Mouse (Mus musculus) frontal cortex, postnatal 14 days (tissue): ENCODE results near the gene Tsr2.

ENCODE experiments used
- DNase-seq, 2 experiments: peaks; one replicate each; pipeline ENCODE4 v3.0.0; 2022; ENCODE audit warnings: low spot score in 2 of 2

Gene Tsr2

DNA sequence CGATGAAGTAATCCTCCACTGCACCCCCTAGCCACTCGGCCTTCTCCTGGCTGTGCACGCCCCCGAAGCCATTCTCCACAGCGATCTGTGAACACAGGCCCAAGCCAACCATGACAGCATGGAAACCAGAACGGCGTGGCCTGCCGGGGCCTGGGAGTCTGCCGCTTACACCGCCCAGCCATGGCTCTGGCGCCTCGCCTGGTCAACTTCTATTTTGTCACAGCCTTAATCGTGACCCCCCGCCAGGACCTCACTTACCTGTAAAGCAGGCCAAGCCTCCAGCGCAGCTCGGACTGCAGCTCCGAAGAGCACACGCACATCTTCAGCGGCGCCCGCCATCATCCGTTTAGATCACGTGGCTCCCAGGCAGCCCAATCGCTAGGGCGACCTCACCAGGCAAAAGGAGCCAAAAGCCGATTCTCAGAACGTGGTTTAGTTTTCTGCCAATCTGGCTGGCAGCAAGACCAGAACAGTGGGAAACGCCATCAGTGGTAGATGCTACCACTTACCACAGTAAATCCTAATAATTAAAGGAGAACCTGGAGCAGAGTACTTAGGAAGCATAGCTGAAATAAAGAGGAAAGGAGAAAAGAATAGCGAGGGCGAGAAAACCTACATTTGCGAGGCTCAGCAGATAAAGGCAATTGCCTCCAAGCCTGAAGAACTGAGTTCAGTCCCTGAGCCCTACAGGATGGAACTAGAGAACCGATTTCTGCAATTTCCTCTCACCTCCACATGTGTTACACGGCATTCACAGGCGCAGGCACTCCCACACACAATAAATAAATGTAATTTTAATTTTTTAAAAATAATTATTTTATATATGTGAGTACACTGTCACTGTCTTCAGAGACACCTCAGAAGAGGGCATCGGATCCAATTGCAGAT lies at the start of gene Tsr2:
Gene Tsr2 (minus strand): TSS at position 373 of the 888 bp plus-strand sequence.
- peak; percentile 49 to 60 for DNase-seq

DNA sequence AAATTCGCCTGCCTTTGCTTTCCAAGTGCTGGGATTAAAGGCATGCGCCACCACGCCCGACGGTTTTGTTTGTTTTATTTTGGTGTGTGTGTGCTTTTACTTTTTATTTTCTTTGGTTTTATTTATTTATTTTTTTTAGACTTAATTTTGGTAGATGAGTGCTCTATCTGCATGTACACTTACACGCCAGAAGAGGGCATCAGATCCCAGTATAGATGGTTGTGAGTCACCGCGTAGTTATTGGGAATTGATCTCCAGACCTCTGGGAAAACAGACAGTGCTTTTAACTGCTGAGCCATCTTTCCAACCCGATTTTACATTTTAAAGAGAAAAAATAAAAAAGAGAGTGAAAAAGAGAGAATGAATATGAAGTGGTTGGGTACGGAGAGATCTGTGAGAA lies 36.4 kb upstream of the Tsr2 start:
- no peak for DNase-seq

DNA sequence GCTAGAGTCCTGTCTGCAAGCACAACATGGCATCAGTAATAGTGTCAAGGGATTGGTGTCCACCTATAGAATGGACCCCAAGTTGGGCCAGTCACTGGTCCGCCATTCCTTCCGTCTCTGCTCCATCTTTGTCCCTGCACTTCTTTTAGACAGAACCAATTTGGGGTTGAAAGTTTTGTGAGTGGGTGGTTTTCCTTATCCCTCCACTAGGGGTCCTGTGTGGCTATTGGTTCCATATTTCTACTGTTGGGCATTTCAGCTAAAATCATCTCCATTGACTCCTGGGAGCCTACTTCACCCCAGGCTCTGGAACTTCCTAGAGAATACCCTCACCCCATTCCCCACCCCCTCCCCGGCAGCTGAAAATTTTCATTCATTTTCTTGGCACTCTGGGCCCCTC lies 34.1 kb upstream of the Tsr2 start:
- no peak for DNase-seq

DNA sequence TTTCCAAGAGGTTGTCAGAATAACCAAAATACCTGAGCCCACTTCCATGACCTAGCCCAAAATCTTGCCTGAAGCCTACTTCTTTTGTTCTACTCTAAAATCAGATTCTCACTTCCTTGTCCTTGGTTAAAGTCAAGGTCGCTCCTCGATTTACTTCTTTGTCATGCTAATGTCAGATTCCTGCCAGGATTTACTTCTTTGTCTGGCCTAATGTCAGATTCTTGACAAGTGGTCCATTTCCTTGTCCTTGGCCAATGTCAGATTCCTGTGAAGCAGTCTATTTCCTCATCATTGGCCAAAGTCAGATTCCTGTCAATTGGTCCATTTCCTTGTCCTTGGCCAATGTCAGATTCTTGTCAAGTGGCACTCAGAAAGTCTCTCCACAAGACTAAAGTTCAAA lies 27.6 kb upstream of the Tsr2 start:
- DNase-seq: no peak

DNA sequence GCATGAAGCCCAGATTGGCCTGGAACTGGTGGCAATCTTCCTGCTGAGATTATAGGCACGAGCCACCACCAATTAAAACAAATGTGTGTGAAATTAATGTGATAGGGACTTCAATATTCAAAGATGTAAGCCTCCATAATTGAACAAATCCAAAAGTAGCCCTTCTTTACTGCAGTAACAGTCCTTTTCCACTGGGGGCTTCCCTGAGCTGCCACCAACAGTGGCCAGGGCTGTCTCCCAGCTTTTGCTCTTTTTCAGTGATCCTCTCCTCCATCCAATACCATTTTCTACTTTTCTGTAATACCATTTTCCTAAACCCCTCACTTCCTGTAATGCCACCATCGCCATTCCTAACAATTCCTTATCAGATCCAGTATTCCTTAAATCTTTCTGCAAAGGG lies 21.1 kb upstream of the Tsr2 start:
- DNase-seq: no peak

DNA sequence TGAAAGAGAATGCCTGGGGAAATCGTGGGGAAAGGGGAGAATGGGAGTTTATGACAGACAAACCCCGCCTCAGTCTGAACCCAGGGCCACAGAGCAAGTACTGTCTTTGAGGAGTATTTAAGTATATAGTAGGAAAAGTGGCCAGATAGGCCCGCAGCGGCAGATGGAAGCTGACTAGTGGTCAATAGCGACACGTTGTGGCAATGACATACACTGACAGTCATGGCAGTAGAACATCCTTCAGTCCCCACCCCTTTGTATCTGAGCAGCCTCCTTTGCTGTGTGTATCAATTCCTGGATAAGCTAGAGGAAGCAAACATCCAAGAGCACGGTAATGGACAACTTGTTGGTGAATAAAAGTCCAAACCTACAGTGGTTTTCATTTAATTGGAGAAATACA lies 20.5 kb upstream of the Tsr2 start:
- DNase-seq: peak in 1 of 2 experiments; percentile 7

DNA sequence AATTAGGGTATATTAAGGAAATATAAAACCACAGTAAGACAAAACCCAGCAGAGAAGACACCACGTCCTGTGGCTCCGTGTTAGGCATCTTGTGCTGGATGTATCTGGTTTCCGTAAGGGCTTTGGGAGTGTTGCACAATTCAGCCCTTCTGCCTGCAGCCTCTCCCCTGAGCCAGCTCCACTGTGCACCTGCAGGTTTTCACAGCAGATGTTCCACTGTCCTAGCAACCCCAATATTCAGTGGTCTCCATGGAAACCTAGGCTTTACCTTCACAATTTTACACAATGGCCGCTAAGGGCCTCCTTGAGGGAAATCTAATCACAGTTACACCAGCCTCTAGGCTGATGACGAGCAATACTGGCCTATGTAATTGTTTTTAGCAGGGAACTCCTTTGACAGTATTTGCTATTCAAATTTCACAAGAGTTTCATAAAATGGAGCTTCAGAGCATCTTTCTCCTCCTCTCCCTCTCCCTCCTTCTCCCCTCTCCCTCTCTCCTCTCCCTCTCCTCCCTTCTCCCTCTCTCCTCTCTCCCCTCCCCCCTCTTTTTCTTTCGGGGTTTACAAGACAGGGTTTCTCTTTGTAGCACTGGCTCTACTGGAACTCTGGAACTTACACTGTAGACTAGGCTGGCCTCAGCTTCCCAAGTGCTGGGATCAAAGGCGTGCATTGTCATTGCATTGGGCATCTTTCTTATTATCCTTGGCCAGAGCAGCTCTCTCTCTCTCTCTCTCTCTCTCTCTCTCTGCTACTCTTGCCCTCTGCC lies 11.1 kb upstream of the Tsr2 start:
- DNase-seq: no peak

DNA sequence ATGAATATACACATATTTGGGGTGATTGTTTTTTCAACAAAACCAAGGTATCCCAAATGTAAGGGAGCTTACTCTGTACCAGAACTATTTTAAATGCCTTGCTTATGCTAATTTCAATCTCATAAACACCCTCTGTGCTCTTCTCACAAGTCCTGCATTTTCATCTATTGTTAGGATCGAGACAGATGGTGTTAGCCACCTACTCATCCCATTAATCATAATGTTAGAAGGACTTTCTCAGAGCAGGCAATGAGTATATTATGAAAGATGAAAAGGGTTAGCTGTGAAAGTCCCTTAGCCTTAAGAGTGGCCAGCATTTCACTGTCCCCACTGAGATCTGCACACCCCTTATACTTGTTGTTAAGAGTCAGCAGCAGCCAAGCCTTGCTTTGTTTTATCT lies 8.9 kb downstream of the Tsr2 start:
- no peak for DNase-seq

DNA sequence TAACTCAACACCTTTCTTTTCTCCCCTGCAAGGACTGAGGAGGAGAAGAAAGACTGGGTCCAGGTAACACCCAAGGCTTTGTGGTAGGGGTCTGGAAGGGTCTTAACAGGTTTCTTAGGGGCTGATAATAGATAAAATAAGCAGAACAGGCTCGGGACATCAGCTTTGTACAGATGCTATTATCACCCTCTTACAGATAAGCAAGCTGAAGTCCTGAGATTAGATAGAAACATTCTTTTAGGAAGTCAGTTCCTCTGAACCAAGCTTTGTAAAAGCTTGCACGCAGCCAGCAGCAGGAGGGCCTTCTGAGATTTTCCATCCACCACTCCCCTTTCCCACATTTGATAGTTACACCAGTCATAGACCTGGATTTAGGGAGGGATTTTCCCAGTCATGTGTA lies 10.7 kb downstream of the Tsr2 start:
- no peak for DNase-seq

DNA sequence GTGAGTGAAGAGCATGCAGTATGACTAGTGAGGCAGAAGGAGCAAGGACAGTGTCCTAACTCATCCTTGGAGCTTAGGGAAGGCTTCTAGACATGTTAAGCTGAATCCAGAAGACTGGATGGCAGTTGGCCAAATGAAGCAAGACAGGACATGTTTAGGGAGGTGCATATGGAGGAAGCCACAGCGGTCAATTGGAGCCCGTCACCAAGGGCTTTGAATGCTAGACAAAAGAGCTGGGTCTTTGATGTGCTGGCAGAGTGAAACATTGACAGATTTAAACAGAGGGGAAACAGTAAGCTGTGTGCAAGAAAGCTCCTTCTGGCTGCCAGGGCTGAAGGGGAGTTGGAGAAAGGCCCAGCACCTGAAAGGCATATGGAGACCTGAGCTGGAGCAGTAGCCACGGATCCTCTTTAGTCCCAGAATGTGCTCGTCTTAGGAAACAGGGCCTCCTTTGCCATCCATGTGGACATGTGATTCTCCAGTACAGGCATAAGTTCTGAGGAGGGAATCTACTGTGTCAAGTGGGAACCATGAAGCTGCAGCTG lies 19.3 kb downstream of the Tsr2 start:
- no peak for DNase-seq

DNA sequence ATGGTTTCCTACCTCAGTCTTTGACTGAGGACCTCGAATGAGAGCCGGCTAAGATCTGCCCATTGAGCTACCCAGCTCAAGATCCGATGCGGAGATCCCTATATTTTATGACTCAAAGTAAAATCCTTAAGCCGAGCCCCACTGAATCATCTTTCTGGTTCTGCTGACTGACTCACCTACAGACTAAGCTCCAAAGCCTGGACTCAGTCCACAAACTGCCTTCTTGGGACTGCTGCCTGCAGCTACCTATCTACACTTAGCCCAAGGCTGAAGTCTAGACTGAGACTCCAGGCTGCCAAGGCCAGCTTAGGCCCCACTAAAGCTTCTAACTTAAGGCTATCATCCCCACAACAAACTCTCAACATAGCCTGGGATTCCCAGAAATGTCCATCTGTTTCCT lies 20.3 kb downstream of the Tsr2 start:
- DNase-seq: no peak

DNA sequence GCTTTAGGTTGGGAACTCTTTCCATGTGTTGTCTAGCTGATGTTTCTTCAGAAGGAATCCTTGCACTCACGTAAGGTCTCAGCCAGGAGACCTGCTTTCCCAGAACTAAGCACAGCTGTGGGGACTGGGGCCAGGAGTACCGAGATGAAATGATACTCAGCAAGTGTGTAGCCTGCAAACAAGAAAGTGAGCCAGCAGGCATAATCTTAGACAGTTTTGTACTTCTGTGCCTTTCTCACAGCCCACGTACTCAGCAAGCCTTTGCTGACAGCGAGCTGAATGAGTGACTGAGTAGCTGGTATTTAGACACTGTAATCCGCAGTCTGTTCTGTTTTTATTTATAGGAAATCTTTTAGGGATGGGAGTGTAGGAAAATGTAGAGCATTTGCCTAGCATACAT lies 28.5 kb downstream of the Tsr2 start:
- DNase-seq: no peak

DNA sequence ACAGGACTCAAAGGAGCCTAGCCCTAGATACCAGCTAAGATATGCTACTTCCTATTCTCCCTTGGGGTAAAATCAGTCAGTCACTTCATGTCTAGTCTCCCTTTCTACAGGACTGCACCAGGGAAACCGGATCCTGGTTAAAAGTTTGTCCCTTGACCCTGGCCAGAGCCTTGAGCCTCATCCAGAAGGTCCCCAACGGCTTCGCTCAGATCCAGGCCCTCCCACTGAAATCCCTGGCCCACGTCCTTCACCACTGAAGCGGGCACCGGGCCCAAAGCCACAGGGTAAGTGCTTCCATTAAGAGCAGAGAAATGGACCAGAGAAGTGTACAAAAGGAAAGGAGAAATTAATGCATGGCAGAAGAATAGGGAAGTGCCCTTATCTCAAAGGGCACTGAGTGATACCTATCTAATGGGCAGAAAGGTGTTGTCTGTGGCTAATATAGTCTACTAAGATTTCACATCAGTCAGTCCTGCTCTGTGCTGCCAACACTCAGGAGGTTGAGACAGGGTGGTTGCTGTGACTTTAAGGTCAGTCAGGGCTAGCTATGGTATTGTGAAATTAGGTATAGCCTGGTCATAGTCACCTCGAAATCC lies 30.2 kb downstream of the Tsr2 start:
- no peak for DNase-seq

DNA sequence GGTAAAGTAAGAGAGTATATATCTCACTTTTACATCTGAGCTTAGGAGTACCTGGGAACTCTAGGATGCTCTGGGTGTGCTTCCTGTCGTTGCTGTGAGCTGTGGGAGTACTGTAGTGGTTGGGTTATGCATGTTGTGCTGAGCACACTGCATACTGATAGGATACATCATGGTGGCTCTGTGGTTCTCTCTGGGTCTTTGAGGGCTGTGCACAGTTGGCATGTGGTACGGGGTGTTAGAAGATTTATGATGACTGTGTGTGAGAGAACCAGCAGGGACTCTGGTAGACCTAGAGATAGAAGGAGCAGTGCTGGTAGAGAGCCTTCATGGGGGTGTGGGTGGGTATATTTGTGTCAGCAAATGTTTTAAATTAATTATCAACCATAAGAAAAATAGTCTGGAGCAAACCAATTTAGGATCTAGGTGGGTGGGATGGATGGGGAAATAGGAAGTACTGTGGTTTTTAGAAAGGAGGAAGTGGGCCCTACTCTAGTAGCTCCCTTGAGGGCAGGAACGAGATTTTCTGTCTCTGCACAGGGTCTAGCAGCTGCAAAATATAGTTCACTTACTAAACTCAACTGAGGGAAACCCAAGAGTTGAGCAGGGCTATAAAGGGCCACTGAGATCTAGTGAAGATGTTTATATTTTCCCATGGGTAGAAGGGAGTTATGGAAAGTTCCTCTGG lies 34.6 kb downstream of the Tsr2 start:
- DNase-seq: no peak

DNA sequence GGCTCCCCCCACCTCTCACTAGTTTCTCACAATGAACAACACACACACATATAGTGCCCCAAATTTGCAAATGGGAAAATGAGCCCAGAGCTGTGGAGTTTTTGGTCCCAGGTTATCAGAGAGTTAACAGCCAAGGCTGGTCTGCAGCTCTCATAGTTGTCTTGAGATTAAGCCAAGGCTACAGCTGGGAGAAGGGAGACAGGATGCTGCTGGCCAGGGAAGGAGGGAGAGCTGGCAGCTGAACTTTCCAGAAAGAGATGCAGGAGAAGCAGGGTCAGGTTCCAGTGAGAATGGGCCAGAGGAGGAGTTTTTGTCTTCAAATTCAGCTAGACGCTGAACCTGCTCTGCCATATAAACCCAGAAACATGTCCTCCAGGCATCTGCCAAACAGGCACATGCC lies 37.0 kb downstream of the Tsr2 start:
- DNase-seq: no peak

DNA sequence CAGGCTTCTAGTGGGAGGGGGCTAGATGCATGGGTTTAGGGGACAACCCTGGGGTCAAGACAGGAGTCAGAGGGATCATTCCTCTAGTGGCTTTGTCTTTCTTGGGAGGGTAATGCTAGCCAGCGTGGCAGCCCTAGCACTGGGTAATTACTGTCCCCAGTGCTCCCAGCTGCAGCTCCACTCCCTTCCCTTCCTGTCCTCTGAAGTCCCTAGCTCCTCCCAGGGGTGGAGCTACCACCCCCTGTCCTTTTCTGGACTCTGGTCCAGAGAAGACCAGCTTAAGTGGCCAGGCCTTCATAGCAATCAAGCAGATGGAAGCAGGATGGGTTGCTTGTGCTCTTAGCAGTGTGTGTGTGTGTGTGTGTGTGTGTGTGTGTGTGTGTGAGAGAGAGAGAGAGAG lies 40.8 kb downstream of the Tsr2 start:
- DNase-seq: no peak

DNA sequence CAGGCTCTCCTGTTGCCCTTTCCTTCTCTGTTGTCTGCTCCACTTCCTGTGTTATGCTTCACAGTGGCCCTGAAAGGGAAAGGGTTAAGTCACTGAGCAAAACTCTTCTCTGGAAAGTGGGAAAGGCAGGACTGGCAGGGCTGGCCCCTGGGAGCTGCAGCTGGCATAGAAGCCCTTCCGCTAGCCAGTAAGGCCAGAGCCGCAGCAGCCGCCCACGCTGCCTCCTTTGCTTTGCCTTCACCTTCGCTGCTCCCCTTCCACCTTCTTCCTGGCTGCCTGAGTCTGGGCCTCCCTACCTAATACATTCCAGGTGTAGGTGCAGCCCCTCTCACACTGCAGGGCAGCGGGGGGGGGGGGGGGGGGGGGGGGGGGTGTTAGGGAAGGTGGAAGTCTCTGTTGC lies 41.9 kb downstream of the Tsr2 start:
- DNase-seq: no peak

DNA sequence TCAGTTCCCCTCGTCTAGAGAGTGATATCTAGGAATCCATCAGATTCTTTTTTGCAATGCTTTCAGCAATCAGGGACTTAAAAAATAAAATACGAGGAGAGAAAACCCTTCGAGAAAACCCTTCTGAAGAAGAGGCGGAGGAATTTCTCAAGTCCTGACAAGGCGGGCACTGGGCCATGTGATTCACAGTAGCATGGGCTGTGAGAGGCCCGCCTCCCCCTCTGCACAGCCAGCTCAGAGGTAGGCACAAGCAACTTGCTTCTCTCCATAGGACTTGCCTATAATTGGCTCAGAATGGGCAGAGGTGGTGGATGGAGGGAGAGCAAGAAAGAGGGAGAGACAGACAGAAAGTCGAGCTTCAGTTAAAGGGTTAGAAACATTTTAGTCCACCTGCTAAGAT lies 46.0 kb downstream of the Tsr2 start:
- peak in 1 of 2 experiments; percentile 21 for DNase-seq

DNA sequence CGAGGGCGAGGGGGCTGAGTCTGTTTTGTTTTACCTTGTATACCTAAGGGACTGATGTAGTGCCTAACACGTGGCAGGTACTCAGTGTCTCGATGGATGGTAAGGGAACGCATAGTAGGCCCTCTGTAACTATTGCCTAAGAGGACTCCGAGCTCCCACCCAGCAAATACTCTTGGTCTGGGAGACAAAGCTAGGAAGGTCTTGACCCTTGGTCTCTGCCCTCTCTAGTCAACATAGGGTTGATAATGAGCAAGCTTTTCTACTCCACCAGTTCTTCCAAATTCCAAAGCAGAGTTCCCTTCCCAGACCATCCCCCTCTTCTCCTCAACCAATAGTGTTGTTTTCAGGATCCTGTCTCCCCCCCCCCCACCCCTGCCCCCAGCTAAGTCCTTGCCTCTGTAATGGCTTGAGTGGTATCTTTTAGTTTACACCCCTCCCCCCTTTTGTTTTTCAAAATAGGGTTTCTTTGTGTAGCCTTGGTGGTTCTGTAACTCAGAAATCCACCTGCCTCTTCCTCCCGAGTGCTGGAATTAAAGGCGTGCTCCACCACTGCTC lies 46.6 kb downstream of the Tsr2 start:
- no peak for DNase-seq

DNA sequence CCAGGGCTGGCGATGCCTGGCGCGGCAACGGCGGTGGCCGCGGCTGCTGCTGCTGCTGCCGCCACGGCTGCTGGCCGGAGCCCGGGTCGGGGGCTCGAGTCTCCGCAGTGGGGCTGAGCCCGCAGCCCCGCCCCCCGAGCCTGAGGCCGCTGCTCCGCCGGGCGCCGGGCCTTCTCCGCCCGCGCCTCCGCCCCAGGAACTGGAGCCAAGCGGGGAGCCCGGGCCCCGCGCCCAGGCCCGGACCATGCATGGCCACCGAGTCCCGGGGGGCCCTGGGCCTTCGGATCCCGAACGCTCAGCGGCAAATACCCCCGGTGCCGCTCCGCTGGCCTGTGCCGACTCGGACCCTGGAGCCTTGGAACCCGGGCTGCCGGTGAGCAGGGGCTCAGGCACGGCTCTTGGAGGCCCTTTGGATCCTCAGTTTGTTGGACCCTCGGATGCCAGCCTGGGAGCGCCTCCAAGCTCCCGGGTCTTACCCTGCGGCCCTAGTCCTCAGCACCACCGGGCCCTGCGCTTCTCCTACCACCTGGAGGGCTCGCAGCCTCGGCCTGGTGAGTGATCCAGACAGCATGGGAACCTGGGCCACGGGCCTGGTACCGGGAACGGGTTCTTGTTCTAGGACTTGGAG lies 48.8 kb downstream of the Tsr2 start:
- DNase-seq: no peak

DNA sequence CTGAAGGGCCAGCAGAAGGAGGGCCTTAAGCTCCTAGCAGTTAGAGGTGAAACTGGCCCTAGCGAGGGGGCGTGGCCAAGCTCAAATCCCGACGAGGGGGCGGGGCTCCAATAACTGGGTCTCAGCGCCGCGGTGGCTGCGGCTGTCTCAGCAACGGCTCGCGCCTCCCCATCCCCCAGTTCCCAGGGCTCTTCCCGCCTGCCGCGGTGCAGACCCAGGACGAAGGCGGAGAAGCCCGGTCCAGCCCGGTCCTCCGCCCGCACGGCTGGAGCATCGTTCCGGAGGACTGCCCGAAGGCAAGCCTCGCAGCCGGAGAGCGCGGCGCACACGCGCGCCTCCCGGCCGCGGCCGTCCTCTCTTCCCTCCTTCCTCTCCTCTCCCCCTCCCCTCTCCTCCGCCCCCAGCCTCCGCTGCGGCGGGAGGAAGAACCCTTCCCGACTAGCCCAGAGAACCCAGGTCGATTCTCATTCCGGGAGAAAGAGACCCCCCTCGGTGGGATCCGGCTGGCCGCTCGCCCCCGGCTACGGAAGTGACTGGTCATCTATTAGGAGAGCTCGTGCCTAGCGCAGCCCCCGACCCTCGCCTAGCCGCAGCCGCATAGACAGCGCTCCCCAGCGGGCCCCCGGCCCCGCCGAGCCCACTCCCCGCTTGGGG lies 49.4 kb downstream of the Tsr2 start:
- peak; percentile 53 to 70 for DNase-seq
